ENCODE assay signal across 20 mouse cellular contexts in the genomic region with DNA sequence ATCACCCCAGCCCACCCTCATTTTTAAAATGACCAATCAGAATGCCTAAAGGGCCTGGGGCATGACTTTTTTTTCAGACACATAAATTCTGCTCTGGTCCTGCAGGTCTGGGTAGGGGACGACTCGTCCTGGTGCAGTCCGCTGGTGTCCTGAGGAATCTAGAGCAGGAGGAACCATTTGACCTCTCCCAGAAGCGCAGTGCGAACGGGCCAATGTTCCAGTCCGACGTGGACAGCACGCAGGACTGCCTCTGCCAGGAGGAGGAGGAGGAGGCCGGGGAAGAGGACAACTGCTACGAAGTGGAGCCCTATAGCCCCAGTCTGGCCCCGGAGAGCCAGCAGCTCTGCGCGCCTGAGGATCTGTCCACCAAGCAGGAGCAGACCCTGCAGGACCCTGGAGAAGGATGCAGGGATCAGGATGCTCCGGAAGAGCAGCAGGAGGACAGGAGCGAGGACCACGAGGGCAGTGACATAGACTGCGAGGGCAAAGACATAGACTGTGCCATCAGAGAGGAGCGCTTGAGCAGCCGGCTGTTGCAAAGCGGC.
DNase-seq lines count a peak whose midpoint lies in the region; ATAC-seq and TF ChIP-seq lines count a peak whose summit lies in the region.
"Had no signal": no experiment of that assay in that cellular context is flagged by ENCODE, and none has a peak within 500 bp of the region (broad histone marks: within the 10 kb centered on the region; RNA-seq: fewer than 3 reads in every experiment).

No protein-coding gene starts in this region.

- no peaks in the 10 kb centered on the region for H3K4me1 ChIP-seq in heart, embryonic 11.5 days (ENCODE audit: control insufficient read depth, insufficient read depth, low read length)
- H3K4me1 ChIP-seq in midbrain, embryonic 10.5 days: peaks cover 17% of the 10 kb centered on the region
- no peaks in the 10 kb centered on the region for H3K4me1 ChIP-seq in midbrain, postnatal 0 days (ENCODE audit: insufficient read depth, low read length)
- peaks cover 26% of the 10 kb centered on the region for H3K4me1 ChIP-seq in E14TG2a.4 (replicated peaks; ENCODE audit: low read depth, low read length)
- H3K4me1 ChIP-seq: embryonic facial prominence, embryonic 15.5 days had no signal

- no peaks in the 10 kb centered on the region for H3K27me3 ChIP-seq in heart, embryonic 11.5 days (ENCODE audit: control insufficient read depth, insufficient read depth, low read length)
- H3K27me3 ChIP-seq in midbrain, embryonic 10.5 days (ENCODE audit: low read depth, poor library complexity, severe bottlenecking): no peaks in the 10 kb centered on the region
- no peaks in the 10 kb centered on the region for H3K27me3 ChIP-seq in midbrain, postnatal 0 days (ENCODE audit: insufficient read depth, low read length)
- H3K27me3 ChIP-seq in E14TG2a.4 (ENCODE audit: insufficient read depth, low read length): peaks cover 12% of the 10 kb centered on the region; the same call in 1 of the 2 replicates
- H3K27me3 ChIP-seq: embryonic facial prominence, embryonic 15.5 days; hindbrain, embryonic 13.5 days had no signal

- H3K36me3 ChIP-seq in heart, embryonic 11.5 days (ENCODE audit: control insufficient read depth, insufficient read depth, low read length): no peaks in the 10 kb centered on the region
- H3K36me3 ChIP-seq in midbrain, embryonic 10.5 days: no peaks in the 10 kb centered on the region
- no peaks in the 10 kb centered on the region for H3K36me3 ChIP-seq in midbrain, postnatal 0 days (ENCODE audit: insufficient read depth, low read length)
- H3K36me3 ChIP-seq in E14TG2a.4 (ENCODE audit: insufficient read depth, low read length): no peaks in the 10 kb centered on the region
- H3K36me3 ChIP-seq: embryonic facial prominence, embryonic 15.5 days; G1E; hindbrain, embryonic 13.5 days had no signal

- no peak overlapping the region for H3K4me3 ChIP-seq in heart, embryonic 11.5 days (ENCODE audit: low read depth, low read length)
- no peak overlapping the region for H3K4me3 ChIP-seq in midbrain, embryonic 10.5 days
- no peak overlapping the region for H3K4me3 ChIP-seq in midbrain, postnatal 0 days (ENCODE audit: low read depth, low read length)
- H3K4me3 ChIP-seq in E14TG2a.4 (replicated peaks; ENCODE audit: low read length): peak overlapping the region; percentile 43; the same call in 1 of the 2 replicates
- H3K4me3 ChIP-seq: embryonic facial prominence, embryonic 15.5 days; erythroblast, embryonic 14.5 days; hindbrain, embryonic 13.5 days had no signal

- H3K9ac ChIP-seq in heart, embryonic 11.5 days (ENCODE audit: low read depth, low read length): no peak overlapping the region
- H3K9ac ChIP-seq in midbrain, postnatal 0 days (replicated peaks; ENCODE audit: low read length, poor library complexity, severe bottlenecking): no peak overlapping the region
- H3K9ac ChIP-seq: embryonic facial prominence, embryonic 15.5 days; hindbrain, embryonic 13.5 days had no signal

- no peaks in the 10 kb centered on the region for H3K9me3 ChIP-seq in heart, embryonic 11.5 days (replicated peaks; ENCODE audit: control insufficient read depth, low read length)
- H3K9me3 ChIP-seq in midbrain, embryonic 10.5 days (replicated peaks): no peaks in the 10 kb centered on the region
- no peaks in the 10 kb centered on the region for H3K9me3 ChIP-seq in midbrain, postnatal 0 days (ENCODE audit: low read length)
- no peaks in the 10 kb centered on the region for H3K9me3 ChIP-seq in E14TG2a.4 (ENCODE audit: low read length)
- H3K9me3 ChIP-seq: embryonic facial prominence, embryonic 15.5 days; G1E; hindbrain, embryonic 13.5 days had no signal

- H3K27ac ChIP-seq in heart, embryonic 11.5 days (ENCODE audit: low read depth, low read length): no peak overlapping the region
- peak overlapping the region; percentile 53; the same call in 1 of the 2 replicates for H3K27ac ChIP-seq in midbrain, embryonic 10.5 days (replicated peaks)
- H3K27ac ChIP-seq in midbrain, postnatal 0 days (ENCODE audit: low read depth, low read length): no peak overlapping the region
- H3K27ac ChIP-seq: embryonic facial prominence, embryonic 15.5 days; hindbrain, embryonic 13.5 days had no signal

- DNase-seq in heart, adult 11 months: peak; percentile 91
- no peak for DNase-seq in midbrain, embryonic 10.5 days (ENCODE audit: low spot score)
- no peak for DNase-seq in midbrain, postnatal 0 days (ENCODE audit: low spot score)
- DNase-seq in ZHBTc4 (ENCODE audit: low read depth, low spot score): peak; percentile 5
- no peak for DNase-seq in left cerebral cortex, adult 9 months (ENCODE audit: low spot score in 2 of 2)
- no peak for DNase-seq in kidney, adult 9 months
- DNase-seq: adrenal gland, postnatal 10 days; cerebellum, adult 11 months; cerebellum, adult 8-10 months; cerebellum, postnatal 14 days; embryo, embryonic 11 days; heart, postnatal 10 days; heart, postnatal 4 days had no signal

- WGBS in heart, embryonic 11.5 days (ENCODE audit: insufficient replicate concordance): 83% methylated on average over 21 of the region's 21 CpGs
- WGBS in midbrain, embryonic 10.5 days: 86% methylated on average over 21 of the region's 21 CpGs
- WGBS in midbrain, postnatal 0 days: 88% methylated on average over 21 of the region's 21 CpGs

- no peak overlapping the region for H3K4me2 ChIP-seq in heart, embryonic 11.5 days
- no peak overlapping the region for H3K4me2 ChIP-seq in midbrain, postnatal 0 days (ENCODE audit: low read depth, low read length, poor library complexity, severe bottlenecking)
- H3K4me2 ChIP-seq: embryonic facial prominence, embryonic 15.5 days; hindbrain, embryonic 13.5 days had no signal

- no peak for ATAC-seq in heart, embryonic 11.5 days (replicated peaks; ENCODE audit: insufficient number of reproducible peaks, low FRiP score, low TSS enrichment)
- no peak for ATAC-seq in midbrain, postnatal 0 days (ENCODE audit: low FRiP score)
- ATAC-seq: forebrain, embryonic 16.5 days had no signal

- TF ChIP-seq CTCF in midbrain, postnatal 0 days (IDR thresholded peaks at IDR 0.05): no peak
- no peak for TF ChIP-seq CTCF in E14TG2a.4 (conservative IDR thresholded peaks at IDR 0.05; ENCODE audit: low read length)

Comparison
In these comparisons a context has a peak if more than half of its experiments do, and no peak if none do; other contexts are left out.
1. DNase-seq: peak in heart, adult 11 months (single experiment) and ZHBTc4 (single experiment); none in midbrain, embryonic 10.5 days (single experiment), midbrain, postnatal 0 days (single experiment), left cerebral cortex, adult 9 months (0 of 2) and kidney, adult 9 months (single experiment).